Mouse (Mus musculus): ENCODE measurements around the gene Tceal7. TPM values are rescaled to one million over a fixed set of nuclear protein-coding genes. Genes with fewer than 3 reads are reported as not detected.

Tceal7 gene
- polyA plus RNA-seq (2015; fragmentation: Nextera tagmentation; extraction: Ambion mirVana) = 4.8 and 5.7 TPM in 2 replicates

GRCm38 (mm10) chrX:136214729-136215677 lies at the start of gene Tceal7, which contains the start of gene Bex1:
Gene Tceal7 (plus strand): TSS chrX:136214779.
Gene Bex1 (minus strand): TSS chrX:136215513.

GRCm38 (mm10) chrX:136172118-136172551 lies 42.4 kb upstream of the Tceal7 start, which contains the start of gene Tceal8:
Gene Tceal8 (minus strand): TSS chrX:136172342.

GRCm38 (mm10) chrX:136203664-136204066 lies 10.9 kb upstream of the Tceal7 start, which contains the start of gene Tceal5:
Gene Tceal5 (minus strand): TSS chrX:136203876.

GRCm38 (mm10) chrX:136244574-136245229 lies 30.1 kb downstream of the Tceal7 start, which contains the start of gene Tceal9:
Gene Tceal9 (plus strand): TSS chrX:136245079.

GRCm38 (mm10) chrX:136269743-136270392 lies 55.3 kb downstream of the Tceal7 start, which contains the start of gene Bex3:
Gene Bex3 (plus strand): TSS chrX:136270253.

Small RNA genes lying within 50 kb of the gene (microRNA-seq; reads per million reads assigned to microRNA genes)
- not detected for gene Mir6383

Other genes with a start within 250 kb of the Tceal7 start
- gene Arxes2, start 221.0 kb upstream of the Tceal7 start, polyA plus RNA-seq (2015; fragmentation: Nextera tagmentation; extraction: Ambion mirVana) = 324 and 331 TPM in 2 replicates
- 197 and 203 TPM in 2 replicates for gene Arxes1, start 181.4 kb upstream of the Tceal7 start, polyA plus RNA-seq (2015; fragmentation: Nextera tagmentation; extraction: Ambion mirVana)
- gene Bex2, start 146.5 kb upstream of the Tceal7 start, polyA plus RNA-seq (2015; fragmentation: Nextera tagmentation; extraction: Ambion mirVana) = 828 and 975 TPM in 2 replicates
- 0.05 TPM in 1 of 2 replicates, not detected in the other for gene Nxf3, start 129.5 kb upstream of the Tceal7 start, polyA plus RNA-seq (2015; fragmentation: Nextera tagmentation; extraction: Ambion mirVana)
- 138 and 148 TPM in 2 replicates for gene Bex4, start 75.8 kb upstream of the Tceal7 start, polyA plus RNA-seq (2015; fragmentation: Nextera tagmentation; extraction: Ambion mirVana)
- gene Tceal8, start 42.4 kb upstream of the Tceal7 start, polyA plus RNA-seq (2015; fragmentation: Nextera tagmentation; extraction: Ambion mirVana) = 121 and 140 TPM in 2 replicates
- gene Tceal5, start 10.9 kb upstream of the Tceal7 start, polyA plus RNA-seq (2015; fragmentation: Nextera tagmentation; extraction: Ambion mirVana) = 52.4 and 65.4 TPM in 2 replicates
- 276 and 299 TPM in 2 replicates for gene Bex1, start 734 bp downstream of the Tceal7 start, polyA plus RNA-seq (2015; fragmentation: Nextera tagmentation; extraction: Ambion mirVana)
- gene Tceal9, start 30.3 kb downstream of the Tceal7 start, polyA plus RNA-seq (2015; fragmentation: Nextera tagmentation; extraction: Ambion mirVana) = 245 and 250 TPM in 2 replicates
- 914 and 970 TPM in 2 replicates for gene Bex3, start 55.5 kb downstream of the Tceal7 start, polyA plus RNA-seq (2015; fragmentation: Nextera tagmentation; extraction: Ambion mirVana)

Data from neural tube, postnatal 0 days (tissue).